Mouse (Mus musculus) heart, embryonic 11.5 days (tissue): ENCODE data around the gene Astn2. TPM values are rescaled to one million over a fixed set of nuclear protein-coding genes. Genes with fewer than 3 reads are reported as not detected.

ENCODE experiments used
- ATAC-seq: fragments of 200-750 bp; cut with Nextera tagmentation; replicated peaks from 2 replicates; pipeline ENCODE4 v1.8.0; 2017; ENCODE audit warnings: moderate library complexity; ENCODE audit not compliant: insufficient number of reproducible peaks, low FRiP score, low TSS enrichment
- H3K27ac ChIP-seq: fragments of 300-500 bp; sonication (generic); 2 replicates; pipeline ENCODE4 v1.5.1; 2014; ENCODE audit warnings: mild to moderate bottlenecking, low read depth, low read length
- H3K27me3 ChIP-seq: fragments of 300-500 bp; sonication (generic); 2 replicates; pipeline ENCODE4 v1.6.1; 2014; ENCODE audit warnings: mild to moderate bottlenecking, low read length, mixed read lengths; ENCODE audit not compliant: control insufficient read depth, insufficient read depth
- H3K36me3 ChIP-seq: fragments of 300-500 bp; sonication (generic); 2 replicates; pipeline ENCODE4 v1.6.1; 2014; ENCODE audit warnings: mild to moderate bottlenecking, low read length, moderate library complexity, mixed read lengths; ENCODE audit not compliant: control insufficient read depth, insufficient read depth
- H3K4me1 ChIP-seq: fragments of 300-500 bp; sonication (generic); 2 replicates; pipeline ENCODE4 v1.6.1; 2014; ENCODE audit warnings: low read length; ENCODE audit not compliant: control insufficient read depth, insufficient read depth
- H3K4me2 ChIP-seq: fragments of 300-500 bp; sonication (generic); 2 replicates; pipeline ENCODE4 v1.6.1; 2014; ENCODE audit warnings: mild to moderate bottlenecking, moderate library complexity
- H3K4me3 ChIP-seq: fragments of 300-500 bp; sonication (generic); 2 replicates; pipeline ENCODE4 v1.5.1; 2014; ENCODE audit warnings: low read depth, low read length
- H3K9ac ChIP-seq: fragments of 300-500 bp; sonication (generic); 2 replicates; pipeline ENCODE4 v1.6.1; 2014; ENCODE audit warnings: mild to moderate bottlenecking, low read depth, low read length, moderate library complexity
- H3K9me3 ChIP-seq: fragments of 300-500 bp; sonication (generic); replicated peaks from 2 replicates; pipeline ENCODE4 v1.6.1; 2016; ENCODE audit warnings: low read length; ENCODE audit not compliant: control insufficient read depth
- WGBS: fragments of 180-500 bp; shearing (Covaris S2); extraction: QIAGEN DNeasy Blood & Tissue Kit; methylation state at CpG from one replicate; pipeline ENCODE4 v1.1.7; 2014; ENCODE audit not compliant: insufficient replicate concordance; 5-methylcytosine and 5-hydroxymethylcytosine counted together
- polyA plus RNA-seq: library from polyadenylated mRNA; unstranded; fragments of >200 nt; fragmentation: Nextera tagmentation; extraction: Ambion mirVana; gene quantifications from 2 replicates; pipeline ENCODE4 v1.2.1, GENCODE M21; 2014

Astn2 gene
- polyA plus RNA-seq, 1 experiment from 2014 or later = 0.14 TPM

DNA sequence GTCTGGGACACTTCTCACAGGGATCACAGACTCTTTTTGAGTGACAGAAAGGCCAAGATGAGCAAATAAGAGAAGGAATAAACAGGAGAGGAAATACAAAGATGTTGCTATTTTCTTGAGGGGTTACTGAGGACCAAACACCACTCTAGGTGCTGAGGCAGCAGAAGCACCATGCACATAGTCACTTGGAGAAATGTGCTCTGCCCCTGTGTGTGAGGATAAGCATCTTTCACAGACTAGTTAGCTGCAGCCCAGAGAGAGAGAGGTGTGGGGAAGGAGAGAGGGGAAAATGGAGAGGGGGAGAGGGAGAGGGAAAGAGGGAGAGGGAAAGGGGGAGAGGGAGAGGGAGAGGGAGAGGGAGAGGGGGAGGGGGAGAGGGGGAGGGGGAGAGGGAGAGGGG, 659.6 kb downstream of the Astn2 start:
- ATAC-seq = no peak
- Histone ChIP-seq H3K36me3 (no peaks in the 10 kb centered on the region), H3K27ac (no peak overlapping the region), H3K9ac (no peak overlapping the region), H3K4me2 (no peak overlapping the region), H3K4me1 (no peaks in the 10 kb centered on the region), H3K4me3 (no peak overlapping the region), H3K9me3 (no peaks in the 10 kb centered on the region), H3K27me3 (no peaks in the 10 kb centered on the region)

DNA sequence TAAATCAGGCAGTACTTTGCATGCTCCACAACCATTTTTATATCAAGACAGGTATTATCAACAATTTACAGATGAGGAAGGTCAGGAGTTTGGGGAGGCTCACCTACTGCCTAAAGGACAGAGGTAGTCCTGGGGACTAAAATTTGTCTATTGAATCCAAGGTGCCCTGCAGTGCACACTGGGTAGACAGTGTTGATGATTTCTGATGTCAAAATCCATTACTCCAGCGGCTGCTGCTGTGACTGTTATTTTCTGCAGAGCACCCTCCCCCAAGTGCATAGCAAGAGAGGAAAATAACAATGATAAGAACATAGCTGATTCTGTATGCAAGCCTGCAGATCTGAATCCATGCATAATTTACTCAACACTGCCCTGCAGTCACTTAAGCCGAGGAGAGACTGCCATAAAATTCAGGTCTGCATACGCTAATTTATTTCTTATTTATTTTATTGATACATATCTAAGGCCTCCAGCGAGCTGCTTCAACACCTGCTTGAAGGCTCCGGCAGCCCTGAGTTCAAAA, 660.3 kb downstream of the Astn2 start:
- no peak for ATAC-seq
- WGBS = 57% methylated on average over 5 of the region's 5 CpGs
- Histone ChIP-seq H3K27me3 (no peaks in the 10 kb centered on the region), H3K27ac (no peak overlapping the region), H3K4me3 (no peak overlapping the region), H3K36me3 (no peaks in the 10 kb centered on the region), H3K4me2 (no peak overlapping the region), H3K9ac (no peak overlapping the region), H3K4me1 (no peaks in the 10 kb centered on the region), H3K9me3 (no peaks in the 10 kb centered on the region)

DNA sequence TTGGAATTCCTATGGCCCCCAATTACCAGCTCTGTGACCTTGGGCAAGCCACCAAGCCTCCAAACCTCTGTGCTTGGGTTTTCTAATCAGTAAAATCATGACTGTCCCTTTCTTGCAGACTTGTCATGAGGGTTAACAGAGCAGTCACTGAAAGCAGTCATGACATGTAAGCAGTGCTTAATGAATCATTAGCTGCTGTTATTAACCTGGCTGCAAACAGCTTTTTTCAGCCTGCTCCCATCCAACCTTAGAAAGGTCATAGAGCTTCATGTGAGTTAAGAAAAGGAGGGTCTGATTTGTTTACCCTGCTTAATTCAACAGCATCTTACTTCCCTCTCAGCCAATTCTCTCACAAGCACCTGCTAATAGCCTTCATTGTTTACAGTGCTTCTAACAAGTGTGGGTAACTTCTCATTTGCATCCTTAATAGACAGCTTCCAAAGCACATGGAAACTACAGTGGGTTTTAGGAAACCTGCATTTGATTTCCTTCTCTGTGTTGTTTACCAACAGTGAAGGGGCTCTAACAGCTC, 661.2 kb downstream of the Astn2 start:
- H3K36me3 ChIP-seq = no peaks in the 10 kb centered on the region
- no peak overlapping the region for H3K27ac ChIP-seq
- no peaks in the 10 kb centered on the region for H3K27me3 ChIP-seq
- H3K4me3 ChIP-seq = no peak overlapping the region
- no peak for ATAC-seq
- H3K9ac ChIP-seq = no peak overlapping the region
- no peaks in the 10 kb centered on the region for H3K4me1 ChIP-seq
- no peak overlapping the region for H3K4me2 ChIP-seq
- H3K9me3 ChIP-seq = no peaks in the 10 kb centered on the region

DNA sequence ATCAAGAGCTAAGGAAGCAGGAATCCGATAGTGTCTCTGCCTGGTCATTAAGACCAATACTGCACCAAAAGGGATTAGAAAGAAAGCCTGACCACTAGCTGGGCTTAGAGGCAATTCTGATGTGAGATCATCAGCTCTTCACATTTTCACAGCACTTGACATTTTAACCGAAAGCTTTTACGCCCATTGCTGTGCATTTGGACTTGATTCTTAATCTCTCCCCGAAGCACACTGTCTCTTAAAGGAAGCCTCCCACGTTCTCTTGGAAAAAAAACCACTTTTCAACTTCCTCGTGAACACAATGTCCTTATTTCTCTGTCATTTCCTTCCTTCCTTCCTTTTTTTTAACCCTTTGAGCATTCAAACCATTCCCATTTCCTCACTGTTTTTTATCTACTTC, 680.0 kb downstream of the Astn2 start:
- H3K4me3 ChIP-seq = no peak overlapping the region
- 48% methylated on average over 6 of the region's 6 CpGs for WGBS
- H3K27ac ChIP-seq = no peak overlapping the region
- no peak overlapping the region for H3K4me2 ChIP-seq
- no peaks in the 10 kb centered on the region for H3K27me3 ChIP-seq
- no peaks in the 10 kb centered on the region for H3K36me3 ChIP-seq
- no peak overlapping the region for H3K9ac ChIP-seq
- H3K9me3 ChIP-seq = no peaks in the 10 kb centered on the region
- H3K4me1 ChIP-seq = no peaks in the 10 kb centered on the region
- ATAC-seq = no peak

DNA sequence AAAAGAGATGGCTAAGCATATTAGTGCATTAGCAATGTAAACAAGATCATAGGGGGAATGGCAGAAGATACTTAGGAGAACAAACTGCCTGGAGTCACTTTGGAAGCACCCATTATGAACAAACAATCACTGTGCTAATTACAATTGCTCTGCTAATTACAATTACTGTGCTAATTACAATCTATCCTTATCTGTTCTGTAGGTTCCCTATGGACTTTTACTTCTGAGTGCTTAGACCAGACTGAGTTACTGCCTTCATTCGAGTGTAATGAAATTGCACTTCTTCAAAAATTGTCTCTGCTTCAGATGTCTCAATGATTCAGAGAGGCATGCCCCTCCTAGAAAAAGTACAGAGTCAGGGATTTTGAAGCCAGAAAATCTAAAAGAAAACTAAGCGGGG, 684.8 kb downstream of the Astn2 start:
- Histone ChIP-seq H3K9ac (no peak overlapping the region), H3K9me3 (no peaks in the 10 kb centered on the region), H3K36me3 (no peaks in the 10 kb centered on the region), H3K27ac (no peak overlapping the region), H3K4me3 (no peak overlapping the region), H3K4me1 (no peaks in the 10 kb centered on the region), H3K27me3 (no peaks in the 10 kb centered on the region), H3K4me2 (no peak overlapping the region)
- no peak for ATAC-seq
- 73% methylated on average over 2 of the region's 2 CpGs for WGBS

DNA sequence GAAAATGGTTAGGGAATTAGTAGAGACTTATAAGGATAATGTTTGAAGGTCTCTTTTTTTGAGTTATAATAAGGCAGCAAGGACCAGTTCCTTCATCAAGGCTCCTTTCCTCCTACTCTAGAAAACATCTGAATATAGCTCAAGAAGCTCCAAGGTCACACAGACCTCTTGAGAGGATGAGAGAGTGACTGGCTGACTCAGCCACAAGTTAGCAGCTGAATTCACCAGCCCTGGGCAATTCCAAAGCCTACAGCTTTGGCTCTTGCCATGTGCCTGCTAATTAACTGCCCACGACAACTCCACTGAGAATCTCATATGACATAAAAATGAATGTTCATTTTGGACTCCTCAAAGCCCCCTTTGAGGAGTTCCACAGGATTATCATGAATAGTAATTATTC, 686.5 kb downstream of the Astn2 start:
- no peak for ATAC-seq
- no peaks in the 10 kb centered on the region for H3K27me3 ChIP-seq
- no peaks in the 10 kb centered on the region for H3K4me1 ChIP-seq
- WGBS = 79% methylated on average over 1 of the region's 1 CpGs
- no peaks in the 10 kb centered on the region for H3K36me3 ChIP-seq
- no peaks in the 10 kb centered on the region for H3K9me3 ChIP-seq
- H3K4me2 ChIP-seq = no peak overlapping the region
- no peak overlapping the region for H3K4me3 ChIP-seq
- no peak overlapping the region for H3K27ac ChIP-seq
- H3K9ac ChIP-seq = no peak overlapping the region

DNA sequence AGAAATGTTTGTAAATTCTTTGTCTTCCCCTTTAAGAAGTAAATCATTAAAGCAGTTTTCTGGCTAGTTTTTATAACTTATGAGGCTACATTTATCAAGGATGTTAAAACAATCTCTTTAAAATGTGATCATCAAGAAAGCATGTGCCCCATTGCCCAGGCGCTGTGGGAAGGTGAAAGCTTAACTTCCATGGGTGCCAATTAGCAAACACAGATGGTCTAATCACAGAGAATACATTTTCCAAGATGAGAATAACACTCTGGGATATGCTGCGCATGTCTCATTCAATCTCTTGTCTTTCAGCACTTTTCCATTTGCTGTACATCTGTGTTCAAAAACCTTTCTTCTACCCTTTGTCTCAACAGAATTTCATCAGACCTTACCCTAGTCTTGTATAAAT, 688.3 kb downstream of the Astn2 start:
- Histone ChIP-seq H3K4me1 (no peaks in the 10 kb centered on the region), H3K4me2 (no peak overlapping the region), H3K36me3 (no peaks in the 10 kb centered on the region), H3K9ac (no peak overlapping the region), H3K4me3 (no peak overlapping the region), H3K9me3 (no peaks in the 10 kb centered on the region), H3K27ac (no peak overlapping the region), H3K27me3 (no peaks in the 10 kb centered on the region)
- ATAC-seq = no peak
- WGBS = 86% methylated on average over 2 of the region's 2 CpGs

DNA sequence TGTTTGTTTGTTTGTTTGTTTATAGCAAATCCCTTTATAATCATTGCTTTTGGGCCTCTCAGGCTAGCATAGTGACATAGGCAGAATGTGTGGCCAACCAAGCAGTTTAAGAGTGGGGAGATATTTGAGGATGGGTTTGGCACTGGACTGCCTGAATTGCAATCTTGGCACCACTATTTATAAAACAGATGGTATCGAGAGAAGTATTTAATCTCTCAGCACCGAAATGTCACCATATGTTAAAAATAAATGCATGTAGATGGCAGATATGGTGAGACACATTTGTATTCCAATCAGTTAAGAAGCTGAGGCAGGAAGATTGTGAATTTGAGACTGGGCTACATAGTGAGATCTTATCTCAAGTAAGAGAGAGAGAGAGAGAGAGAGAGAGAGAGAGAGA, 692.7 kb downstream of the Astn2 start:
- no peak overlapping the region for H3K4me2 ChIP-seq

DNA sequence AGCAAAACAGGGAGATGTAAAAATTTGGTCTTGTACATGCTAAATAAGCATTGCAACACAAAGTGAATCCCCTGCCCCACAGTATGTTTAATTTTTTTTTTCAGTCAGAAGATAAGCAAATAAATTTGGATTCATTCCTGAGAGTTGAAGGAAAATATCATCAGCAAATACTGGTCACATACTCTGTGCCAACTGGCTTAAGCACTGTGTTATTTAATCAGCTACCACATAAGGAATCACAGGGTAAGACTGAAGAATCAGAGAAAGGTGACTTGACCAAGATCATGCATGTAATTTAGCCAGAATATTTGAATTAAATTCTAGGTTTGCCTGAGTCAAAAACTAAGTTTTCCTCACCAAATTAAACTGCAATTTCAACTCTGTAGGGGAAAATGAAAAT, 693.8 kb downstream of the Astn2 start:
- H3K27ac ChIP-seq = no peak overlapping the region
- H3K4me3 ChIP-seq = no peak overlapping the region
- no peaks in the 10 kb centered on the region for H3K27me3 ChIP-seq
- H3K4me2 ChIP-seq = no peak overlapping the region
- ATAC-seq = no peak
- H3K36me3 ChIP-seq = no peaks in the 10 kb centered on the region
- no peak overlapping the region for H3K9ac ChIP-seq
- no peaks in the 10 kb centered on the region for H3K9me3 ChIP-seq
- H3K4me1 ChIP-seq = no peaks in the 10 kb centered on the region

More for the DNA sequence above, 692.7 kb downstream of the Astn2 start:
- WGBS = 80% methylated on average over 2 of the region's 2 CpGs
- H3K4me3 ChIP-seq = no peak overlapping the region
- H3K9me3 ChIP-seq = no peaks in the 10 kb centered on the region
- H3K27ac ChIP-seq = no peak overlapping the region
- ATAC-seq = no peak
- no peak overlapping the region for H3K9ac ChIP-seq
- H3K27me3 ChIP-seq = no peaks in the 10 kb centered on the region
- no peaks in the 10 kb centered on the region for H3K4me1 ChIP-seq
- no peaks in the 10 kb centered on the region for H3K36me3 ChIP-seq
